Mouse (Mus musculus): ENCODE results near the gene Pip4k2b. TPM values are rescaled to one million over a fixed set of nuclear protein-coding genes. Genes with fewer than 3 reads are reported as not detected.

Pip4k2b gene
- polyA plus RNA-seq, 1 experiment from 2014 or later, result 1.8 TPM

GRCm38 (mm10) chr11:97744718-97745330 is 320 bp upstream of the Pip4k2b start:
- no peaks in the 10 kb centered on the region; the same call in 1 of the 2 replicates for H3K36me3 ChIP-seq (ENCODE audit: control insufficient read depth, insufficient read depth, low read length)
- peak overlapping the region; percentile 90 for H3K27ac ChIP-seq (ENCODE audit: low read depth, low read length)
- DNase-seq (ENCODE audit: low spot score) (peak; percentile 100), ATAC-seq (replicated peaks; ENCODE audit: low FRiP score) (peak; percentile 97)
- peak overlapping the region; percentile 85 for H3K4me3 ChIP-seq (ENCODE audit: low read depth, low read length)
- 2% methylated on average over 44 of the region's 57 CpGs for WGBS
- H3K4me2 ChIP-seq (ENCODE audit: low read depth, low read length, severe bottlenecking), result peak overlapping the region; percentile 91
- no peaks in the 10 kb centered on the region for H3K27me3 ChIP-seq (ENCODE audit: control insufficient read depth, insufficient read depth, low read length)
- no peaks in the 10 kb centered on the region for H3K9me3 ChIP-seq (ENCODE audit: control insufficient read depth, low read length)
- peak overlapping the region; percentile 94 for H3K9ac ChIP-seq (ENCODE audit: low read length)
- H3K4me1 ChIP-seq (replicated peaks; ENCODE audit: control insufficient read depth, insufficient read depth, low read length), result peaks cover 6% of the 10 kb centered on the region

- Histone ChIP-seq H3K4me3 (ENCODE audit: low read depth, low read length) (peak overlapping the region; percentile 85), H3K9me3 (ENCODE audit: control insufficient read depth, low read length) (no peaks in the 10 kb centered on the region), H3K27ac (ENCODE audit: low read depth, low read length) (no peak overlapping the region), H3K36me3 (ENCODE audit: control insufficient read depth, insufficient read depth, low read length) (no peaks in the 10 kb centered on the region; the same call in 1 of the 2 replicates), H3K4me1 (replicated peaks; ENCODE audit: control insufficient read depth, insufficient read depth, low read length) (peaks cover 6% of the 10 kb centered on the region), H3K9ac (ENCODE audit: low read length) (peak overlapping the region; percentile 94), H3K27me3 (ENCODE audit: control insufficient read depth, insufficient read depth, low read length) (no peaks in the 10 kb centered on the region), H3K4me2 (ENCODE audit: low read depth, low read length, severe bottlenecking) (peak overlapping the region; percentile 91)
- ATAC-seq (replicated peaks; ENCODE audit: low FRiP score) (no peak), DNase-seq (ENCODE audit: low spot score) (no peak)
- WGBS, result 50% methylated on average over 9 of the region's 9 CpGs
Observed at GRCm38 (mm10) chr11:97743423-97743822, 1.1 kb downstream of the Pip4k2b start.

DNA sequence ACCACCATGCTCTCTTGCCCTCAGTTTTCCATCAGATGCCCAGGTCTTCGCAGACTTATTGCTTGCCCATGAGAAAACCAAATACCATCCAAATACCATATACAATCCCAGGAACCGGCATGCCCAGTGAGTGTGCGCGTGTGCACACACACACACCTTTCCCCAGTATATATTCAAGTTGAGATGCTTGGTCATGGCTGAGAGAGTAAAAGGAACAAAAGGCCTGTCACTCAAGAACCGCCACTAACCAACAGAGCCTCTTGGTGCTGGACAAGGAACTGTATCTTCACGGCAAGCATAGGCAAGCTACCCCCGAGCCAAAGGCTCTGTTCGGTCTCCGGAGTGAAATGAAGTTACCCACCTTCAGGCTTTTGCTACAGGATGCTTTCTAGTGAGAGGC is 1.9 kb downstream of the Pip4k2b start:
- Histone ChIP-seq H3K4me3 (ENCODE audit: low read depth, low read length) (no peak overlapping the region), H3K36me3 (ENCODE audit: control insufficient read depth, insufficient read depth, low read length) (no peaks in the 10 kb centered on the region), H3K4me2 (ENCODE audit: low read depth, low read length, severe bottlenecking) (peak overlapping the region; percentile 91; the same call in 1 of the 2 replicates), H3K27ac (ENCODE audit: low read depth, low read length) (no peak overlapping the region), H3K9ac (ENCODE audit: low read length) (no peak overlapping the region), H3K4me1 (replicated peaks; ENCODE audit: control insufficient read depth, insufficient read depth, low read length) (peaks cover 6% of the 10 kb centered on the region), H3K27me3 (ENCODE audit: control insufficient read depth, insufficient read depth, low read length) (no peaks in the 10 kb centered on the region), H3K9me3 (ENCODE audit: control insufficient read depth, low read length) (no peaks in the 10 kb centered on the region)
- ATAC-seq (replicated peaks; ENCODE audit: low FRiP score) (no peak), DNase-seq (ENCODE audit: low spot score) (no peak)
- 85% methylated on average over 9 of the region's 9 CpGs for WGBS

GRCm38 (mm10) chr11:97742157-97742556 is 2.3 kb downstream of the Pip4k2b start:
- 93% methylated on average over 5 of the region's 5 CpGs for WGBS
- Histone ChIP-seq H3K4me1 (replicated peaks; ENCODE audit: control insufficient read depth, insufficient read depth, low read length) (peaks cover 6% of the 10 kb centered on the region), H3K4me3 (ENCODE audit: low read depth, low read length) (no peak overlapping the region), H3K9ac (ENCODE audit: low read length) (no peak overlapping the region), H3K4me2 (ENCODE audit: low read depth, low read length, severe bottlenecking) (no peak overlapping the region), H3K9me3 (ENCODE audit: control insufficient read depth, low read length) (no peaks in the 10 kb centered on the region), H3K36me3 (ENCODE audit: control insufficient read depth, insufficient read depth, low read length) (no peaks in the 10 kb centered on the region), H3K27ac (ENCODE audit: low read depth, low read length) (no peak overlapping the region), H3K27me3 (ENCODE audit: control insufficient read depth, insufficient read depth, low read length) (no peaks in the 10 kb centered on the region)
- no peak for ATAC-seq (replicated peaks; ENCODE audit: low FRiP score)
- DNase-seq (ENCODE audit: low spot score), result no peak

GRCm38 (mm10) chr11:97740190-97740589 is 4.3 kb downstream of the Pip4k2b start:
- no peak overlapping the region for H3K4me2 ChIP-seq (ENCODE audit: low read depth, low read length, severe bottlenecking)
- H3K9ac ChIP-seq (ENCODE audit: low read length), result no peak overlapping the region; the same call in 1 of the 2 replicates

GRCm38 (mm10) chr11:97739155-97739554 is 5.3 kb downstream of the Pip4k2b start:
- H3K4me3 ChIP-seq (ENCODE audit: low read depth, low read length), result no peak overlapping the region
- no peaks in the 10 kb centered on the region for H3K9me3 ChIP-seq (ENCODE audit: control insufficient read depth, low read length)
- DNase-seq (ENCODE audit: low spot score) (no peak), ATAC-seq (replicated peaks; ENCODE audit: low FRiP score) (no peak)
- H3K27ac ChIP-seq (ENCODE audit: low read depth, low read length), result no peak overlapping the region
- no peaks in the 10 kb centered on the region for H3K27me3 ChIP-seq (ENCODE audit: control insufficient read depth, insufficient read depth, low read length)
- no peak overlapping the region for H3K4me2 ChIP-seq (ENCODE audit: low read depth, low read length, severe bottlenecking)
- WGBS, result 93% methylated on average over 3 of the region's 3 CpGs
- no peak overlapping the region for H3K9ac ChIP-seq (ENCODE audit: low read length)
- H3K36me3 ChIP-seq (ENCODE audit: control insufficient read depth, insufficient read depth, low read length), result no peaks in the 10 kb centered on the region
- peaks cover 6% of the 10 kb centered on the region for H3K4me1 ChIP-seq (replicated peaks; ENCODE audit: control insufficient read depth, insufficient read depth, low read length)

More at GRCm38 (mm10) chr11:97740190-97740589, 4.3 kb downstream of the Pip4k2b start:
- Histone ChIP-seq H3K4me1 (replicated peaks; ENCODE audit: control insufficient read depth, insufficient read depth, low read length) (peaks cover 6% of the 10 kb centered on the region), H3K9me3 (ENCODE audit: control insufficient read depth, low read length) (no peaks in the 10 kb centered on the region), H3K27ac (ENCODE audit: low read depth, low read length) (no peak overlapping the region), H3K4me3 (ENCODE audit: low read depth, low read length) (no peak overlapping the region), H3K36me3 (ENCODE audit: control insufficient read depth, insufficient read depth, low read length) (no peaks in the 10 kb centered on the region), H3K27me3 (ENCODE audit: control insufficient read depth, insufficient read depth, low read length) (no peaks in the 10 kb centered on the region)
- ATAC-seq (replicated peaks; ENCODE audit: low FRiP score) (no peak), DNase-seq (ENCODE audit: low spot score) (no peak)
- 58% methylated on average over 7 of the region's 7 CpGs for WGBS

DNA sequence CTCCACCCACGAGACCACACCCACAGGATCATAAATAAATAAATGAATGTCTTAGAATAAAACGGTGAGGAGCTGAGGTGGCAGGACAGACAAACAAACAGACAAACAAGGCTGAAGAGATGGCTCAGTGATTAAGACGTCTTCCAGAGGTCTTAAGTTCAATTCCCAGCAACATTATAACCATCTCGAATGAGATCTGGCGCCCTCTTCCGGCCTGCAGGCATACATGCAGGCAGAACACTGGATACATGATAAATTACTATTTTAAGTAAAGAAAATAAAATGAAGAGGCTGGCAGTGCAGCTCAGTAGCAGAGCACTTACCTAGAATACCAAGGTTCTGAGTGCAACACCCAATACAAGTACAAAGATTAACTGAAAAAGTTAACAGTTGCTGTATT is 5.8 kb downstream of the Pip4k2b start:
- no peak overlapping the region for H3K4me2 ChIP-seq (ENCODE audit: low read depth, low read length, severe bottlenecking)
- H3K9ac ChIP-seq (ENCODE audit: low read length), result no peak overlapping the region
- 64% methylated on average over 6 of the region's 6 CpGs for WGBS
- DNase-seq (ENCODE audit: low spot score), result no peak
- H3K4me3 ChIP-seq (ENCODE audit: low read depth, low read length), result no peak overlapping the region
- H3K9me3 ChIP-seq (ENCODE audit: control insufficient read depth, low read length), result no peaks in the 10 kb centered on the region
- no peak overlapping the region for H3K27ac ChIP-seq (ENCODE audit: low read depth, low read length)
- no peaks in the 10 kb centered on the region for H3K36me3 ChIP-seq (ENCODE audit: control insufficient read depth, insufficient read depth, low read length)
- H3K4me1 ChIP-seq (replicated peaks; ENCODE audit: control insufficient read depth, insufficient read depth, low read length), result peaks cover 7% of the 10 kb centered on the region
- ATAC-seq (replicated peaks; ENCODE audit: low FRiP score), result no peak
- no peaks in the 10 kb centered on the region for H3K27me3 ChIP-seq (ENCODE audit: control insufficient read depth, insufficient read depth, low read length)

DNA sequence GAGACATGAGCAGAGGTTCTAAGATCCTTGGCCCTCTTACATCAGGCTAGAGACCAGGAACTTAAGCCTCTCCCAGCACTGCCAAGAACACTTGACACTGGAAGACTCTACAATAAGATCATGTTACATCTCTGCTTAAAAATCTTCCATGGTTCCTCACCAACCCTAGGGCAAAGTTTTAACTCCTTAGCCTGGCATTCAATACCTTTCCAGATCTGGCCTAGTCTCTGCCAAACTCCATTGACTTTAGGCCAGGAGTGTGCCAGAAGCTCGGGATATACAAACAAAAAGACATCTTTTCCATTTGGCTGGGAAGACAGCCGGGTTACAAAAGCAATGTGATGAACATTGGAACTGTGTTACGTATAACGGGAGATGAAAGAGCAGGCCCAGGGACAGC is 6.9 kb downstream of the Pip4k2b start:
- WGBS, result 84% methylated on average over 4 of the region's 4 CpGs
- DNase-seq (ENCODE audit: low spot score) (no peak), ATAC-seq (replicated peaks; ENCODE audit: low FRiP score) (no peak)

GRCm38 (mm10) chr11:97736645-97737044 is 7.9 kb downstream of the Pip4k2b start:
- WGBS, result 95% methylated on average over 5 of the region's 5 CpGs
- no peak for ATAC-seq (replicated peaks; ENCODE audit: low FRiP score)
- H3K4me2 ChIP-seq (ENCODE audit: low read depth, low read length, severe bottlenecking), result no peak overlapping the region
- H3K4me3 ChIP-seq (ENCODE audit: low read depth, low read length), result no peak overlapping the region
- H3K36me3 ChIP-seq (ENCODE audit: control insufficient read depth, insufficient read depth, low read length), result no peaks in the 10 kb centered on the region; the same call in 1 of the 2 replicates
- H3K4me1 ChIP-seq (replicated peaks; ENCODE audit: control insufficient read depth, insufficient read depth, low read length), result 0 out of 2 replicates have a peak, but pooled peaks cover 2% of the 10 kb centered on the region
- DNase-seq (ENCODE audit: low spot score), result no peak
- H3K27me3 ChIP-seq (ENCODE audit: control insufficient read depth, insufficient read depth, low read length), result no peaks in the 10 kb centered on the region
- H3K9me3 ChIP-seq (ENCODE audit: control insufficient read depth, low read length), result no peaks in the 10 kb centered on the region
- H3K9ac ChIP-seq (ENCODE audit: low read length), result no peak overlapping the region
- H3K27ac ChIP-seq (ENCODE audit: low read depth, low read length), result no peak overlapping the region

More for the DNA sequence above, 6.9 kb downstream of the Pip4k2b start:
- no peaks in the 10 kb centered on the region for H3K36me3 ChIP-seq (ENCODE audit: control insufficient read depth, insufficient read depth, low read length)
- no peaks in the 10 kb centered on the region for H3K9me3 ChIP-seq (ENCODE audit: control insufficient read depth, low read length)
- no peaks in the 10 kb centered on the region for H3K27me3 ChIP-seq (ENCODE audit: control insufficient read depth, insufficient read depth, low read length)
- H3K4me2 ChIP-seq (ENCODE audit: low read depth, low read length, severe bottlenecking), result no peak overlapping the region
- H3K4me1 ChIP-seq (replicated peaks; ENCODE audit: control insufficient read depth, insufficient read depth, low read length), result peaks cover 2% of the 10 kb centered on the region
- 0 out of 2 replicates have a peak overlapping the region, but pooled peaks have one; percentile 16 for H3K9ac ChIP-seq (ENCODE audit: low read length)
- H3K4me3 ChIP-seq (ENCODE audit: low read depth, low read length), result no peak overlapping the region
- H3K27ac ChIP-seq (ENCODE audit: low read depth, low read length), result no peak overlapping the region

All from forebrain, embryonic 11.5 days (tissue).